Mouse (Mus musculus): ENCODE results near the gene 2810004N23Rik. TPM values are rescaled to one million over a fixed set of nuclear protein-coding genes. Genes with fewer than 3 reads are reported as not detected.

The 2810004N23Rik gene
- 45.4 and 47.4 TPM in 2 replicates for polyA plus RNA-seq (2016; fragmentation: Nextera tagmentation; extraction: Ambion mirVana)

- WGBS, result 2% methylated on average over 55 of the region's 55 CpGs
Observed at GRCm38 (mm10) chr8:124862321-124863162, at the start of gene 2810004N23Rik, which contains the start of gene Gnpat. 2810004N23Rik (minus strand) TSS chr8:124863120. Gnpat (plus strand) TSS chr8:124863033.

GRCm38 (mm10) chr8:124911938-124912872, 49.3 kb upstream of the 2810004N23Rik start:
- WGBS, result 89% methylated on average over 17 of the region's 17 CpGs
- Histone ChIP-seq H3K27ac (replicated peaks) (no peak overlapping the region), H3K4me2 (replicated peaks) (no peak overlapping the region), H3K4me3 (no peak overlapping the region), H3K4me1 (no peaks in the 10 kb centered on the region), H3K27me3 (no peaks in the 10 kb centered on the region), H3K9ac (replicated peaks) (no peak overlapping the region), H3K36me3 (peaks cover 85% of the 10 kb centered on the region), H3K9me3 (peaks cover 3% of the 10 kb centered on the region; the same call in 1 of the 2 replicates)
- no peak for ATAC-seq (ENCODE audit: low FRiP score, low read depth)

More at GRCm38 (mm10) chr8:124862321-124863162, at the start of gene 2810004N23Rik, which contains the start of gene Gnpat:
- no peaks in the 10 kb centered on the region for H3K9me3 ChIP-seq
- peak within 1 kb of the TSS; percentile 97 for H3K9ac ChIP-seq (replicated peaks)
- H3K27ac ChIP-seq (replicated peaks), result peak within 1 kb of the TSS; percentile 90
- H3K27me3 ChIP-seq, result no peaks in the 10 kb centered on the region
- peak; percentile 98 for ATAC-seq (ENCODE audit: low FRiP score, low read depth)
- H3K4me1 ChIP-seq, result peaks cover 13% of the 10 kb centered on the region
- peak within 1 kb of the TSS; percentile 82 for H3K4me2 ChIP-seq (replicated peaks)
- H3K4me3 ChIP-seq, result peak within 1 kb of the TSS; percentile 97
- peaks cover 40% of the 10 kb centered on the region for H3K36me3 ChIP-seq

GRCm38 (mm10) chr8:124910349-124910748, 47.4 kb upstream of the 2810004N23Rik start:
- 95% methylated on average over 10 of the region's 10 CpGs for WGBS
- Histone ChIP-seq H3K36me3 (peaks cover 96% of the 10 kb centered on the region), H3K4me2 (replicated peaks) (no peak overlapping the region), H3K9ac (replicated peaks) (no peak overlapping the region), H3K9me3 (peaks cover 3% of the 10 kb centered on the region; the same call in 1 of the 2 replicates), H3K4me1 (no peaks in the 10 kb centered on the region), H3K27me3 (no peaks in the 10 kb centered on the region), H3K4me3 (no peak overlapping the region), H3K27ac (replicated peaks) (no peak overlapping the region)
- ATAC-seq (ENCODE audit: low FRiP score, low read depth), result no peak

GRCm38 (mm10) chr8:124909936-124910335, 47.0 kb upstream of the 2810004N23Rik start:
- H3K4me1 ChIP-seq, result no peaks in the 10 kb centered on the region
- H3K4me2 ChIP-seq (replicated peaks), result no peak overlapping the region
- 96% methylated on average over 16 of the region's 16 CpGs for WGBS
- H3K9me3 ChIP-seq, result peaks cover 3% of the 10 kb centered on the region; the same call in 1 of the 2 replicates
- no peaks in the 10 kb centered on the region for H3K27me3 ChIP-seq
- no peak for ATAC-seq (ENCODE audit: low FRiP score, low read depth)
- H3K9ac ChIP-seq (replicated peaks), result no peak overlapping the region
- H3K36me3 ChIP-seq, result peaks cover 94% of the 10 kb centered on the region
- no peak overlapping the region for H3K4me3 ChIP-seq
- H3K27ac ChIP-seq (replicated peaks), result no peak overlapping the region

- H3K4me1 ChIP-seq, result no peaks in the 10 kb centered on the region
- ATAC-seq (ENCODE audit: low FRiP score, low read depth), result no peak
- H3K9ac ChIP-seq (replicated peaks), result no peak overlapping the region
- 90% methylated on average over 2 of the region's 2 CpGs for WGBS
- no peak overlapping the region for H3K27ac ChIP-seq (replicated peaks)
- no peaks in the 10 kb centered on the region for H3K27me3 ChIP-seq
- H3K36me3 ChIP-seq, result peaks cover 87% of the 10 kb centered on the region
- no peaks in the 10 kb centered on the region for H3K9me3 ChIP-seq
- no peak overlapping the region for H3K4me2 ChIP-seq (replicated peaks)
- H3K4me3 ChIP-seq, result no peak overlapping the region
Observed at GRCm38 (mm10) chr8:124905482-124905881, 42.6 kb upstream of the 2810004N23Rik start.

- no peak overlapping the region for H3K4me3 ChIP-seq
- no peak overlapping the region for H3K9ac ChIP-seq (replicated peaks)
- no peak overlapping the region for H3K27ac ChIP-seq (replicated peaks)
- H3K4me1 ChIP-seq, result peaks cover 8% of the 10 kb centered on the region
- no peak overlapping the region for H3K4me2 ChIP-seq (replicated peaks)
- peaks cover 78% of the 10 kb centered on the region for H3K36me3 ChIP-seq
- no peaks in the 10 kb centered on the region for H3K27me3 ChIP-seq
- no peak for ATAC-seq (ENCODE audit: low FRiP score, low read depth)
- H3K9me3 ChIP-seq, result no peaks in the 10 kb centered on the region
- 95% methylated on average over 15 of the region's 15 CpGs for WGBS
Observed at GRCm38 (mm10) chr8:124903198-124903597, 40.3 kb upstream of the 2810004N23Rik start.

- ATAC-seq (ENCODE audit: low FRiP score, low read depth), result no peak; the same call in 1 of the 2 replicates
- H3K36me3 ChIP-seq, result peaks cover 60% of the 10 kb centered on the region
- peak overlapping the region; percentile 86 for H3K27ac ChIP-seq (replicated peaks)
- peaks cover 31% of the 10 kb centered on the region for H3K4me1 ChIP-seq
- peak overlapping the region; percentile 98 for H3K4me2 ChIP-seq (replicated peaks)
- H3K27me3 ChIP-seq, result no peaks in the 10 kb centered on the region
- peak overlapping the region; percentile 86 for H3K9ac ChIP-seq (replicated peaks)
- WGBS, result 7% methylated on average over 31 of the region's 31 CpGs
- no peaks in the 10 kb centered on the region for H3K9me3 ChIP-seq
- peak overlapping the region; percentile 98 for H3K4me3 ChIP-seq
Observed at GRCm38 (mm10) chr8:124898251-124898905, 35.5 kb upstream of the 2810004N23Rik start.

- ATAC-seq (ENCODE audit: low FRiP score, low read depth), result peak; percentile 89
- no peaks in the 10 kb centered on the region for H3K9me3 ChIP-seq
- H3K4me2 ChIP-seq (replicated peaks), result peak within 1 kb of the TSS; percentile 98
- WGBS, result under 1% methylated on average over 114 of the region's 114 CpGs
- peaks cover 31% of the 10 kb centered on the region for H3K4me1 ChIP-seq
- H3K27ac ChIP-seq (replicated peaks), result peak within 1 kb of the TSS; percentile 86
- H3K27me3 ChIP-seq, result no peaks in the 10 kb centered on the region
- H3K4me3 ChIP-seq, result peak within 1 kb of the TSS; percentile 98
- H3K9ac ChIP-seq (replicated peaks), result peak within 1 kb of the TSS; percentile 86
- peaks cover 53% of the 10 kb centered on the region for H3K36me3 ChIP-seq
Observed at GRCm38 (mm10) chr8:124897386-124898250, 34.7 kb upstream of the 2810004N23Rik start, which contains the start of the genes Exoc8 and Sprtn. Exoc8 (minus strand) TSS chr8:124897705. Sprtn (plus strand) TSS chr8:124897886.

GRCm38 (mm10) chr8:124896632-124897385, 33.9 kb upstream of the 2810004N23Rik start:
- ATAC-seq (ENCODE audit: low FRiP score, low read depth), result peak; percentile 55; the same call in 1 of the 2 replicates
- H3K9ac ChIP-seq (replicated peaks), result peak overlapping the region; percentile 86
- no peaks in the 10 kb centered on the region for H3K27me3 ChIP-seq
- peak overlapping the region; percentile 98 for H3K4me2 ChIP-seq (replicated peaks)
- H3K36me3 ChIP-seq, result peaks cover 44% of the 10 kb centered on the region
- peak overlapping the region; percentile 86 for H3K27ac ChIP-seq (replicated peaks)
- H3K4me1 ChIP-seq, result peaks cover 31% of the 10 kb centered on the region
- H3K4me3 ChIP-seq, result peak overlapping the region; percentile 98
- no peaks in the 10 kb centered on the region for H3K9me3 ChIP-seq
- WGBS, result 1% methylated on average over 59 of the region's 60 CpGs

All from midbrain, embryonic 12.5 days (tissue).